Mouse (Mus musculus) hindbrain, embryonic 10.5 days (tissue): ENCODE results near the gene Strada. TPM values are rescaled to one million over a fixed set of nuclear protein-coding genes. Genes with fewer than 3 reads are reported as not detected.
"Not testable (repeated sequence)": the region's sequence is repeated elsewhere in the genome, so short reads cannot be mapped to it uniquely, and the experiment has no call there.

Experiments
- DNase-seq: peaks from one replicate; pipeline ENCODE4 v3.0.0-alpha.2; 2017; ENCODE audit warnings: low spot score
- H3K27ac ChIP-seq: fragments of 300-500 bp; sonication (generic); 2 replicates; pipeline ENCODE4 v1.5.1; 2016; ENCODE audit warnings: mild to moderate bottlenecking, moderate library complexity
- H3K27me3 ChIP-seq: fragments of 300-500 bp; sonication (generic); 2 replicates; pipeline ENCODE4 v1.6.1; 2016; ENCODE audit warnings: mild to moderate bottlenecking; ENCODE audit not compliant: poor library complexity, insufficient read depth, severe bottlenecking
- H3K36me3 ChIP-seq: fragments of 300-500 bp; sonication (generic); 2 replicates; pipeline ENCODE4 v1.6.1; 2016; ENCODE audit warnings: mild to moderate bottlenecking, moderate library complexity
- H3K4me1 ChIP-seq: fragments of 300-500 bp; sonication (generic); replicated peaks from 2 replicates; pipeline ENCODE4 v1.6.1; 2016; ENCODE audit warnings: mild to moderate bottlenecking
- H3K4me3 ChIP-seq: fragments of 300-500 bp; sonication (generic); 2 replicates; pipeline ENCODE4 v1.5.1; 2016; ENCODE audit warnings: mild to moderate bottlenecking, moderate library complexity
- H3K9me3 ChIP-seq: fragments of 300-500 bp; sonication (generic); 2 replicates; pipeline ENCODE4 v1.6.1; 2016; ENCODE audit warnings: mild to moderate bottlenecking, moderate library complexity
- WGBS: fragments of 180-500 bp; shearing (Covaris S2); methylation state at CpG from one replicate; pipeline ENCODE4 v1.1.7; 2016; 5-methylcytosine and 5-hydroxymethylcytosine counted together
- polyA plus RNA-seq: library from polyadenylated mRNA; unstranded; fragments of >200 nt; fragmentation: Nextera tagmentation; extraction: Ambion mirVana; gene quantifications from 2 replicates; pipeline ENCODE4 v1.2.1, GENCODE M21; 2016

Strada gene
- 37.8 and 46.0 TPM in 2 replicates for polyA plus RNA-seq

DNA sequence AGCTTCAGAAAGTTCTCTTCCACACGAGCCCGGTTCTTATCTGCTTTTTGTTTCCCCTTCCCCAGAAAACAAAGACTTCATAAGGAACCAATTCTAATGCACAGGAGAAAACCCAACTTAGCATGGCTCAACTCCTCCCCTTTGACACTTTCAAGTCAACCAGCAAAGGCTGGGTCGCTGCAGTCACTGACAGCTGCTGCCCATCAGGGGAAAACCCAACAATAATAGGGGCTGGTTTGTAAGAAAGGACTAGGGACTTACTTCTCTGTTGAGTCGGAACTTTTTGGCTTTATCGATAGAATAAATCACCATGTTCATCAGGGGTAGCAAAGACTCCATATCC is at the start of gene Strada:
TSS of gene Strada (minus strand) at position 46 of the 343 bp plus-strand sequence.
- 82% methylated on average over 5 of the region's 5 CpGs for WGBS

DNA sequence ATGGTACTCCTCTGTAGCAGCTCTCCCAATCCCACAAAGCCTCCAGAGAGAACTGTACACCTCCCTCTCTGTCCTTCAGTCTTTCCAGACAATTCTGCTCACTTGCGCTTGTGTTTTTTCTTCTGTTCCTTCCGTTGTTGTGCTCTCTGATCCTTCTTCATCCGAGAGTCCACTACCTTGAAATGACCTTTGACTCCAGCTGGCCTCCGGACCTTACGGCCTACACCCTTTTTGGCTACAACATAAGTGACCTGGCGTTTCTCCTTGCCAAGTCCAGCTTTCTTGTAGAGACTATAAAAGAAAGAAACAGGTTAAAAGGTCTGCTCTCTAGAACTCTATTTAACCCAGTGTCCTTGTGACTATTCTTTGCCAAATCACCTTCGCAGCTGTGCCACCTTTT is 47.4 kb upstream of the Strada start:
- H3K27me3 ChIP-seq = no peaks in the 10 kb centered on the region
- H3K4me3 ChIP-seq = no peak overlapping the region
- H3K36me3 ChIP-seq = peaks cover 100% of the 10 kb centered on the region
- H3K9me3 ChIP-seq = 0 out of 2 replicates have a peak, but pooled peaks cover 4% of the 10 kb centered on the region
- no peak for DNase-seq
- 90% methylated on average over 7 of the region's 7 CpGs for WGBS
- 0 out of 2 replicates have a peak, but pooled peaks cover under 1% of the 10 kb centered on the region for H3K4me1 ChIP-seq
- H3K27ac ChIP-seq = no peak overlapping the region

More for the DNA sequence above, at the start of gene Strada:
- Histone ChIP-seq H3K4me3 (no peak within 1 kb of the TSS), H3K27ac (no peak within 1 kb of the TSS), H3K36me3 (peaks cover 97% of the 10 kb centered on the region), H3K27me3 (no peaks in the 10 kb centered on the region), H3K9me3 (no peaks in the 10 kb centered on the region), H3K4me1 (no peaks in the 10 kb centered on the region)
- no peak for DNase-seq

DNA sequence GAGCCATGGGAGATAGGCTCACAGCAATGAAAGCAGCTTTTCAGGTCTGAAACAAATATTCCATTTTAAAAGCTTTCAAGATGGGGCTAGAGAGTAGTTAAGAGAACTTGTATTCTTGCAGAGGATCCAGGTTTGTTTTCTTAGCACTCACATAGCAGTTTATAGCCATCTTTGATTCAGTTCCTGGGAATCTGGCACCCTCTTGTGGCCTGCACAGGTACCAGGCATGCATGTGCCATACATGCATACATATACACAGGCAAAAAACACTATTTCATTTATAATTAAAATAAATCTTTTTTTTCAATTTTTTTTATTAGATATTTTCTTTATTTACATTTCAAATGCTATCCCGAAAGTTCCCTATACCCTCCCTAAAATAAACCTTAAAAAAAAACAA is 44.9 kb upstream of the Strada start:
- Histone ChIP-seq H3K4me3 (no peak overlapping the region), H3K27me3 (no peaks in the 10 kb centered on the region), H3K36me3 (peaks cover 100% of the 10 kb centered on the region), H3K9me3 (0 out of 2 replicates have a peak, but pooled peaks cover 4% of the 10 kb centered on the region), H3K4me1 (no peaks in the 10 kb centered on the region), H3K27ac (no peak overlapping the region)
- WGBS = 99% methylated on average over 1 of the region's 1 CpGs
- DNase-seq = no peak

DNA sequence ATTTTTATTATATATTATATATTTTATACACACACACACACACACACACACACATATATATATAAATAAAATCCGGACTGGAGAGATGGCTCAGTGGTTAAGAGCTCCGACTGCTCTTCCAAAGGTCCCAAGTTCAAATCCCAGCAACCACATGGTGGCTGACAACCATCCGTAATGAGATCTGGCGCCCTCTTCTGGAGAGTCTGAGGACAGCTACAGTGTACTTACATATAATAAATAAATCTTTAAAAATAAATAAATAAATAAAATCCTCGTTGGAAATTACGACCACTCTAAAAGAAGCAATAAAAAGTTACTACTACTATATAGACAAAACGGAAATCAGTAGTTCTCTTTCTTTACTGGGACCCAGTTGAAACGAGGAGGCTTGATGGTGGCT is 32.0 kb upstream of the Strada start:
- WGBS = 82% methylated on average over 8 of the region's 8 CpGs
- not testable (repeated sequence) for H3K27me3 ChIP-seq, H3K4me1 ChIP-seq

DNA sequence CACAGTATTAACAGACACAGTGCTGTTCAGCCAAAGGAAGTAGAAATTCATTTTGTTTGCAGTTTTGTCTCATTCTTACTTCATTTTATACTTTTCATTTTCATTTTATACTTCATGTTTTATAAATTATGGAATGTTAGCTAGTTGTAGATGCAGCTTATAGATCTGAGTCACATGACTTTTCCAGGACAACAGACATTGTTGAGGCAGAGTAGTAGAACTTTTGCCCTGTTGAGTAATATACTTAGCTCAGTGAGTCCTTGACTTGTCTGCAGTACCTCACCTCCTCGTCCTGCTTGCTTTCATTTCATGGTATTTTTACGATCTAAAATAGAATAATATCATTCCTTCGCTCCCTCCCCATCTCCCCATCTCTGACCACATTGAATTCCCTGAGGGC is 18.6 kb upstream of the Strada start:
- no peak for DNase-seq
- Histone ChIP-seq H3K9me3 (no peaks in the 10 kb centered on the region), H3K36me3 (peaks cover 19% of the 10 kb centered on the region), H3K4me1 (peaks cover 19% of the 10 kb centered on the region), H3K27me3 (no peaks in the 10 kb centered on the region), H3K4me3 (no peak overlapping the region), H3K27ac (no peak overlapping the region)
- 92% methylated on average over 3 of the region's 3 CpGs for WGBS

More for the DNA sequence above, 32.0 kb upstream of the Strada start:
- not testable (repeated sequence) for H3K4me3 ChIP-seq, H3K27ac ChIP-seq, DNase-seq, H3K9me3 ChIP-seq
- peaks cover 97% of the 10 kb centered on the region for H3K36me3 ChIP-seq

DNA sequence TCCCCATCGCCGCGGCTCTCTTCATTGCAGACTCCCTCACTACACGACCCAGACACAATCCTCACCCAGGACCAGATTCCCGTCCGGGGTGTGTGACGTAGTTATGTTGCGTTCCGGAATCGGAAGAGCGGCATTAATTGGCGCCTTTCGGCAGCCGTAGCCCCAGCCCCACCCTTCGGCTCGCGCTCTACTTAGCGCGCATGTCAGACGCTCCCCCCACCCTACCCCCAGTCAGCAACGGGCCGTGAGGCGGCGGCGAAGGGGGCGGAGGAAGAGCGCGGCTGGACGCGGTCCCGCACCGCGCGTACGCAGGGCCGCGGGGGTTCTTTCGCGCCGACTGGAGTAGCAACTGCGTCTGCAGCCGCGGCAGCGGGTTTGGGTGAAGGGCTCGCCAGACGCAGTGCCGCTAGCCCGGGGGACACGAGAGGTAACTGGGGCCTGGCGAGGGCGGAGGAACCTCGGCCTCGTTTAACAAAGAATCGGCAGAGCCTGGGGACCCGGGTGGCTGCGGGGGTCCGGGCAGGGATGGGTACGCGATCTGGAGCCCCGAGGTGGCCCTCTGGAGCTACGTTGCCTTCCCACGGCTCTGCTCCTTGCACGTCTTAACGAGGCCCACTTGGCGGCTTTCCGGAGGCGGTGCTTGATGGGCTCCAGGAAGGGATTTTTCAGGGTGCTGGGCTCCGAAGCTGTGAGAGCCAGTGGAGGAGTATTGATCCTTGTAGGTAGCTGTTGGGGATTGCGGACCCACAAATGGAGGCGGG is 14.9 kb upstream of the Strada start, which contains the start of gene Ddx42:
TSS of gene Ddx42 (plus strand) at position 197 of the 761 bp plus-strand sequence.
- peak; percentile 91 for DNase-seq
- peak within 1 kb of the TSS; percentile 84 for H3K4me3 ChIP-seq
- under 1% methylated on average over 70 of the region's 70 CpGs for WGBS
- H3K9me3 ChIP-seq = no peaks in the 10 kb centered on the region
- H3K36me3 ChIP-seq = peaks cover 19% of the 10 kb centered on the region
- H3K27me3 ChIP-seq = no peaks in the 10 kb centered on the region
- peak within 1 kb of the TSS; percentile 95 for H3K27ac ChIP-seq
- peaks cover 29% of the 10 kb centered on the region for H3K4me1 ChIP-seq

DNA sequence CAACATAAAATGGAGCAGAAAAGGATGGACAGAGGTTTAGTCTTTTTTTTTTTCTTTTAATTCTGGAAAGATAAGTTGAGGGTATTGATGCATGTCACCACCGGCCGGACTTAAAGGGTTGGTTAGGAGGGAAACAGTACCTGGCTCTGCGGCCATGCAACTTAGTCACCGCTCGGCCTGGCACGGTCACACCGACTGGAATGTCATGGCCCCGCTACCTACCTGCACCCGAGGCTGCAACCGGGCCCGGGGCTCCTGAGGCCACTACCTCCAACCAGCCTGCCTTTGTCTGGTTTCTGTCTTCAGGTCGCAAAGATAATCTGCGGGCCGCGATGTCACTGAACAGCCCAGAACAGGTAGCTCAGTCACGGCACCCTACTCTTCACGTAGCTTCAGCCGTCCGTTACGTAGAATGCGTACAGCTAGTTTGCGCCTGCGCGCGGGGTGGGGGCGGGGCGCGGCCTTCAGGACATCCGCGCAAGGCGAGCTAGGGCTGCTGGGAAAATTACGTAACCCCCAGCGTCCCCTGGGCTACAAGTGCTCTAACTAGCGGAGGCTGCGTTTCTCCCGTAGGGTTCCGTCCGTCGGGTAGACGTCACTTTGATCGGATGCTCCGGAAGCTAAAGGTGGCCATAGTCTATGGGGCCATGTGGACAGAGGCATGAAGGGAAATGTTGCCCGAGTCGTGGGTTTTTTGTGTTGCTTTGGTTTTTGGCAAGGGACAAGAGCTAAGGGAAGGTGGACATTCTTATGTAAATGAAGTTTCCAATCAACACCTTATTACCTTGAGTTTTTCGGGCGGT is 14.2 kb upstream of the Strada start, which contains the start of gene Ccdc47:
TSS of gene Ccdc47 (minus strand) at position 418 of the 803 bp plus-strand sequence.
- under 1% methylated on average over 46 of the region's 46 CpGs for WGBS
- Histone ChIP-seq H3K9me3 (no peaks in the 10 kb centered on the region), H3K36me3 (peaks cover 27% of the 10 kb centered on the region), H3K4me1 (peaks cover 29% of the 10 kb centered on the region), H3K4me3 (peak within 1 kb of the TSS; percentile 84), H3K27ac (peak within 1 kb of the TSS; percentile 95), H3K27me3 (no peaks in the 10 kb centered on the region)
- DNase-seq = peak; percentile 97

DNA sequence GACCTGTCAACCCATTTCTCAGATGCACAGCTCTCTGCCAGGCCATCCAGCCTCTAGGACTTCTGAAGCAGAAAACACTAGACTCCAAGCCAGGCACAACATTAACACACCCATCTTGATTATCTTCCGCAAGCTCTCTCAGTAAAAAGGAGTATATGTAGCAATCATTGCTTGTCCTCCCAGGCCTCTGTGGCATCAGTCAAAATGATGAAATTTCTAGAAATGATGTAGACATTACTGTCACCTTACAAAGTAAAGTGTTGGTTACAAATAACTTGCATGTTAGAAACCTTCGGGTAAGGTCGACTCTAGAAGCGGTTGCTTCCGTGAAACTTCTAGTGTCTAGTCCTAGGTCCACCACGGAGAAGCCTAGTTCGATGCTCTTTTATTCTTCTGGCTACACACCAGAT is 13.5 kb upstream of the Strada start:
- H3K9me3 ChIP-seq = no peaks in the 10 kb centered on the region
- peak overlapping the region; percentile 84 for H3K4me3 ChIP-seq
- peaks cover 29% of the 10 kb centered on the region for H3K4me1 ChIP-seq
- H3K27me3 ChIP-seq = no peaks in the 10 kb centered on the region
- peaks cover 33% of the 10 kb centered on the region for H3K36me3 ChIP-seq
- H3K27ac ChIP-seq = peak overlapping the region; percentile 95
- no peak for DNase-seq
- 38% methylated on average over 7 of the region's 7 CpGs for WGBS

DNA sequence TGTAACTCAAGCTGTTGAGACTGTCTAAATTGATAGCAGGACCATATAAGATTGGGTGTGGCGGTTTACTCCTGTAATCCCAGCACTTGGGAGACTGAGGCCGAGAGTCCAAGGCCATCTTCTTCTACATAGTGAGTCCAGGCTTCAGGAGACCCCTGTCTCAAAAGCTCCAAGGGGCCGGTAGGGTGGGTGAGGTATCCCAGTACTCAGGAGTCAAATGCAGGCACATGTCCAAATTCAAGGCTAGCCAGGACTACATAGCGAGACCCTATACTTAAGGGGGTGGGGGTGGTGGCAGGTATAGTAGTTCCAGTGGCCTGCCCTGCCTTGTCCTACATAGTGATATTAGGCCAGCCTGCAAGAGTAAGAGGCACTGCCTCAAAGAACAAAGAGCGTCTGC is 12.9 kb upstream of the Strada start:
- H3K36me3 ChIP-seq = peaks cover 39% of the 10 kb centered on the region
- H3K4me1 ChIP-seq = peaks cover 29% of the 10 kb centered on the region
- H3K4me3 ChIP-seq = peak overlapping the region; percentile 84
- H3K9me3 ChIP-seq = no peaks in the 10 kb centered on the region
- H3K27me3 ChIP-seq = no peaks in the 10 kb centered on the region
- WGBS = 92% methylated on average over 5 of the region's 5 CpGs
- no peak for DNase-seq
- no peak overlapping the region for H3K27ac ChIP-seq

DNA sequence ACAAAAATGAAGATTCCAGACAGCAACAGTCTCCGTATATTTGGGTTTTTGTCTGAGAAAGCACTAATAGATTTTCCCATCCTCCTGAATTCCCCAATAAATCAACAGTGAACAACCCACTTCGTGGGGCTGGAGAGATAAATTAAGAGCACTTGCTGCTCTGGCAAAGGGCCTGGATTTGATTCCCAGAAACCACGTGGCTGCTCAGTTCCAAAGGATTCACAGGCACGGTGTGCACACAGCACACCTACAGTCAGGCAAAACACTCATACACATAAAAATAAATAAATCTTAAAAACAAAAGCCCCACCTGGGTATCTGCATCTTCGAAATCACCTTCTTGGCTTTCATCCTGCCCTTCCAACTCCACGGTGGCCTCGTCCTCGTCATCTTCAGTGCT is 10.8 kb upstream of the Strada start:
- Histone ChIP-seq H3K27me3 (no peaks in the 10 kb centered on the region), H3K9me3 (no peaks in the 10 kb centered on the region), H3K36me3 (peaks cover 59% of the 10 kb centered on the region), H3K4me3 (no peak overlapping the region), H3K27ac (no peak overlapping the region), H3K4me1 (peaks cover 13% of the 10 kb centered on the region)
- WGBS = 96% methylated on average over 8 of the region's 8 CpGs
- DNase-seq = no peak

DNA sequence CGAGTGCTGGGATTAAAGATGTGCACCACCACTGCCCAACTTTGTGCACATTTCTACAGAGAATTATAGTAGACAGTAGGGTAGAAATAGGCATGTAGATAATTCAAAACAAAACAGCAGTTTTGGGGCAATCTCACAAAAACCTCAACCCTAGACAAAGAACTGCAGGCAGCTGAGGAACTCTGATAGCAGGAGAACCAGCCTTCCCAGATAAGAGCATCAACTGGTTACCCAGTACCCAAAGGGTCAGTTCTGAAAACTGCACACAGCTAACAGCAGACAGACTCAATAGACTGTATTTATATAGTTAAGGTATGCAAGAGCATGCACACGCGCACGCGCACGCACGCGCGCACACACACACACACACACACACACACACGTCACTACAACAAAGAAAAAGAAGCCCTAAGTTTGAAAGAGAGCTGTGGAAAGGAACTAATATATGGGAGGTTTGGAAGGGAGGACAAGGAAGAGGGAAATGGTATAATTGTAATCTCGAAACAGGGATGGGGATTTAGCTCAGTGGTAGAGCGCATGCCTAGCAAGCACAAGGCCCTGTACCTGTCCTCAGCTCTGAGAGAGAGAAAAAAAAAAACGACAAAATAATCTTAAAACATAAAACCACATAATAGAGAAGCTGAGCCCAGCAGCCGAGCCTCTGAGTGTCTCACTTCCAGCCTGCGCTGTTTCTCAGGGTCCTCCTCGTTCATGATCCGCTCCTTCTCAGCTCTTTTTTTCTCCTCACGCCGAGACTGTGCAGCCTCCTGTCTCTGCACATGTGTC is 438 bp downstream of the Strada start:
- no peaks in the 10 kb centered on the region for H3K4me1 ChIP-seq
- peaks cover 97% of the 10 kb centered on the region for H3K36me3 ChIP-seq
- H3K27me3 ChIP-seq = no peaks in the 10 kb centered on the region
- DNase-seq = no peak
- 94% methylated on average over 19 of the region's 19 CpGs for WGBS
- no peak overlapping the region for H3K4me3 ChIP-seq
- no peaks in the 10 kb centered on the region for H3K9me3 ChIP-seq
- H3K27ac ChIP-seq = no peak overlapping the region

DNA sequence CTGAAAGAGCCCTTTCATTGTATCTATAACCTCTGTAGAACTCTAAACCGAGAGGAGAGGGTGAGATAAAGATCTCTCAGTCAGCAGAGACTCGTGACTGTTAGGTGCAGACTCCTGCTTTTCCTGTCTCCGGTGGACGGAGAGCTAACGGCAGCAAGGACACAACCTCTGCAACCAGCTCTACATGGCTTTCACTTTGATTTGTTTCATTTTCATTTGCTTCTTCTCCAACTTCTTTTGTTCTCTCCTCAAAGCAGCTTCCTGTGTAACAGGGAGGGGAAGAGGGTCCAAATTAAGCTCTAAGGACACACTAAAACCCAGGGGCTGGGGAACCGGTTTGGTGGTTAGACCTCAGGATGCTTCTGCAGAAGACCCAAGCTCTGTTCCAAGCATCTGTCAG is 1.2 kb downstream of the Strada start:
- Histone ChIP-seq H3K4me3 (no peak overlapping the region), H3K27me3 (no peaks in the 10 kb centered on the region), H3K9me3 (no peaks in the 10 kb centered on the region), H3K36me3 (peaks cover 93% of the 10 kb centered on the region), H3K4me1 (no peaks in the 10 kb centered on the region), H3K27ac (no peak overlapping the region)
- DNase-seq = no peak
- WGBS = 89% methylated on average over 6 of the region's 6 CpGs
